Mouse (Mus musculus) cortical plate, adult 2 months (tissue): Measurements from ENCODE around the gene Pex26.

Experiments used
- CTCF ChIP-seq: fragments of 200-500 bp; IDR thresholded peaks from 2 replicates; pipeline ENCODE4 v1.5.1; 2011; ENCODE audit warnings: mild to moderate bottlenecking, control low read depth, low read length; ENCODE audit not compliant: insufficient read depth; ENCODE audit errors: extremely low read depth
- POLR2A ChIP-seq: fragments of 200-500 bp; IDR thresholded peaks from 2 replicates; pipeline ENCODE4 v1.6.1; 2011; ENCODE audit warnings: mild to moderate bottlenecking, low read length, control low read depth; ENCODE audit not compliant: insufficient read depth; ENCODE audit errors: extremely low read depth

DNA sequence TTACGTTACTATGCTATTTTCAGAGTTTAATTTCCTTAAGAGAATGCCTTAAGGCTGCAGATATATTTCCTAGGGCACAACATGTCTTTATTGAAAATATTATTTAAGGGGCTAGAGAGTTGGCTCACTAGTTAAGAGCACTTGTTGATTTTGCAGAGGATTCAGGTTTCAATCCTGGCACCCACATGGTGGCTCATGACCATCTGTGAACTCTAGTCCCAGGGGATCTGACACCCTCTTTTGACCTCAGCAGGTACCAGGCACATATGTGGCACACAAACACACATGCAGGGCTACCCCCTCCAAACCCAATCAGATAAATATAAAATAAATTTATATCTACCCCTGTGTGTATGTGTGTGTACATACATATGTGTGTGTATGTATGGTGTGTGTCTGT, 44.2 kb upstream of the Pex26 start:
- TF ChIP-seq CTCF (no peak), POLR2A (no peak)
